Mouse (Mus musculus) frontal cortex, postnatal 36 days (tissue): ENCODE data around the gene Myo1e.
A peak's percentile ranks its signal among the peaks of the same experiment; 100 is the strongest.

Source experiments
- DNase-seq, 2 experiments: peaks; one replicate each; pipeline ENCODE4 v3.0.0; 2022; ENCODE audit warnings: low spot score in 2 of 2

Gene Myo1e

GRCm38 (mm10) chr9:70283151-70283550 is 76.0 kb downstream of the Myo1e start:
- no peak for DNase-seq

- DNase-seq, result peak in 1 of 2 experiments; percentile 44
These were observed 77.5 kb downstream of the Myo1e start for GRCm38 (mm10) chr9:70284584-70285140.

GRCm38 (mm10) chr9:70290785-70291184 is 83.6 kb downstream of the Myo1e start:
- DNase-seq, result no peak

GRCm38 (mm10) chr9:70296916-70297315 is 89.8 kb downstream of the Myo1e start:
- DNase-seq, result no peak

GRCm38 (mm10) chr9:70298221-70298620 is 91.1 kb downstream of the Myo1e start:
- no peak for DNase-seq

- no peak for DNase-seq
These were observed 93.6 kb downstream of the Myo1e start for GRCm38 (mm10) chr9:70300705-70301104.

GRCm38 (mm10) chr9:70301598-70301997 is 94.4 kb downstream of the Myo1e start:
- no peak for DNase-seq

- no peak for DNase-seq
These were observed 97.8 kb downstream of the Myo1e start for GRCm38 (mm10) chr9:70304901-70305300.

- DNase-seq, result no peak
These were observed 102.9 kb downstream of the Myo1e start for GRCm38 (mm10) chr9:70310046-70310445.

- no peak for DNase-seq
These were observed 106.9 kb downstream of the Myo1e start for GRCm38 (mm10) chr9:70314019-70314418.

GRCm38 (mm10) chr9:70315130-70315529 is 108.0 kb downstream of the Myo1e start:
- no peak for DNase-seq

GRCm38 (mm10) chr9:70318601-70319000 is 111.5 kb downstream of the Myo1e start:
- peak in 1 of 2 experiments; percentile 8 for DNase-seq

GRCm38 (mm10) chr9:70324336-70324735 is 117.2 kb downstream of the Myo1e start:
- no peak for DNase-seq

GRCm38 (mm10) chr9:70325880-70326595 is 118.9 kb downstream of the Myo1e start:
- no peak for DNase-seq

GRCm38 (mm10) chr9:70328193-70328841 is 121.2 kb downstream of the Myo1e start:
- no peak for DNase-seq

GRCm38 (mm10) chr9:70331727-70332335 is 124.7 kb downstream of the Myo1e start:
- DNase-seq, result no peak

GRCm38 (mm10) chr9:70338391-70338790 is 131.2 kb downstream of the Myo1e start:
- DNase-seq, result peak in 1 of 2 experiments; percentile 33

- peak; percentile 29 to 33 for DNase-seq
These were observed 131.7 kb downstream of the Myo1e start for GRCm38 (mm10) chr9:70338894-70339293.

GRCm38 (mm10) chr9:70349274-70349673 is 142.1 kb downstream of the Myo1e start:
- no peak for DNase-seq

- no peak for DNase-seq
These were observed 144.6 kb downstream of the Myo1e start for GRCm38 (mm10) chr9:70351570-70352277.

GRCm38 (mm10) chr9:70356254-70356653 is 149.1 kb downstream of the Myo1e start:
- no peak for DNase-seq
